Mouse (Mus musculus) CH12.LX (cell line): ENCODE results near the gene Zfp691. TPM values are rescaled to one million over a fixed set of nuclear protein-coding genes. Genes with fewer than 3 reads are reported as not detected.

ENCODE experiments used
- DNase-seq: peaks from one replicate; pipeline ENCODE4 v3.0.0-alpha.2; 2013; ENCODE audit errors: extremely low read depth
- H3K27ac ChIP-seq: 2 replicates; pipeline ENCODE4 v1.5.1; 2012; ENCODE audit warnings: low read depth, mild to moderate bottlenecking, control low read depth, moderate library complexity; ENCODE audit not compliant: insufficient read depth
- H3K27me3 ChIP-seq: replicated peaks from 2 replicates; pipeline ENCODE3; 2012; ENCODE audit warnings: inconsistent platforms
- H3K36me3 ChIP-seq, 2 experiments: replicated peaks in 1 of 2; 2 replicates each; pipeline versions ENCODE3 to v1.6.1; 2012; ENCODE audit warnings: inconsistent platforms in 1 of 2, low read length in 1 of 2, mild to moderate bottlenecking in 1 of 2, mixed read lengths in 1 of 2, moderate library complexity in 1 of 2; ENCODE audit not compliant: control insufficient read depth in 1 of 2, insufficient read depth in 1 of 2
- H3K4me1 ChIP-seq, 2 experiments: 2 replicates each; pipeline ENCODE4 v1.6.1; 2012; ENCODE audit warnings: inconsistent platforms in 1 of 2, moderate library complexity in 1 of 2; ENCODE audit not compliant: insufficient read depth in 2 of 2, control insufficient read depth in 1 of 2
- H3K4me2 ChIP-seq: 2 replicates; pipeline ENCODE4 v1.6.1; 2012; ENCODE audit warnings: low read depth, mild to moderate bottlenecking, control low read depth; ENCODE audit not compliant: poor library complexity, insufficient read depth, severe bottlenecking
- H3K4me3 ChIP-seq, 3 experiments: fragments of 150-350 bp in 1 of 3; sonication (generic) in 1 of 3; replicated peaks in 1 of 3; 2 replicates each; pipeline versions ENCODE3 to v1.5.1; 2011 to 2012; ENCODE audit warnings: low read depth in 2 of 3, low read length in 2 of 3, mild to moderate bottlenecking in 2 of 3, moderate library complexity in 2 of 3, control low read depth in 1 of 3, improper control_type of control experiment in 1 of 3, inconsistent platforms in 1 of 3, mixed read lengths in 1 of 3; ENCODE audit not compliant: poor library complexity in 1 of 3
- H3K79me2 ChIP-seq: replicated peaks from 2 replicates; pipeline ENCODE4 v1.6.1; 2012; ENCODE audit warnings: mild to moderate bottlenecking, moderate library complexity; ENCODE audit not compliant: control insufficient read depth, poor library complexity, insufficient read depth, severe bottlenecking; ENCODE audit errors: extremely low read depth
- H3K9ac ChIP-seq: 2 replicates; pipeline ENCODE4 v1.6.1; 2012; ENCODE audit warnings: low read depth, mild to moderate bottlenecking, control low read depth, moderate library complexity; ENCODE audit not compliant: insufficient read depth
- H3K9me3 ChIP-seq: replicated peaks from 2 replicates; pipeline ENCODE3; 2012; ENCODE audit warnings: low read length, inconsistent platforms, mixed read lengths
- BHLHE40 ChIP-seq: IDR thresholded peaks from 2 replicates; pipeline ENCODE4 v1.6.1; 2011; ENCODE audit warnings: mild to moderate bottlenecking, low read depth, low read length, improper control_type of control experiment
- CTCF ChIP-seq, 2 experiments: IDR thresholded peaks in 1 of 2; conservative IDR thresholded peaks in 1 of 2; 2 replicates each; pipeline ENCODE4 v1.5.1; 2011 to 2012; ENCODE audit warnings: low read depth in 2 of 2, low read length in 2 of 2, improper control_type of control experiment in 1 of 2, inconsistent platforms in 1 of 2, mild to moderate bottlenecking in 1 of 2, moderate library complexity in 1 of 2
- ETS1 ChIP-seq: conservative IDR thresholded peaks from 2 replicates; pipeline ENCODE4 v1.6.1; 2012; ENCODE audit warnings: low read depth, mild to moderate bottlenecking, inconsistent platforms, low read length, improper control_type of control experiment, moderate library complexity
- HCFC1 ChIP-seq: IDR thresholded peaks from 2 replicates; pipeline ENCODE4 v1.6.1; 2012; ENCODE audit warnings: low read depth, mild to moderate bottlenecking, inconsistent platforms, low read length, improper control_type of control experiment
- MAZ ChIP-seq: IDR thresholded peaks from 2 replicates; pipeline ENCODE4 v1.6.1; 2012; ENCODE audit warnings: low read depth, mild to moderate bottlenecking, inconsistent platforms, low read length, improper control_type of control experiment, moderate library complexity
- MYC ChIP-seq: IDR thresholded peaks from 2 replicates; pipeline ENCODE4 v1.6.1; 2011; ENCODE audit warnings: low read depth, mild to moderate bottlenecking, improper control_type of control experiment, low read length
- NELFE ChIP-seq: IDR thresholded peaks from 2 replicates; pipeline ENCODE4 v1.6.1; 2011; ENCODE audit warnings: low read depth, low read length, improper control_type of control experiment
- RAD21 ChIP-seq: IDR thresholded peaks from 2 replicates; pipeline ENCODE4 v1.6.1; 2011; ENCODE audit warnings: low read depth, mild to moderate bottlenecking, low read length, improper control_type of control experiment, moderate library complexity
- SIN3A ChIP-seq: IDR thresholded peaks from 2 replicates; pipeline ENCODE4 v1.6.1; 2012; ENCODE audit warnings: low read length, improper control_type of control experiment, inconsistent platforms
- USF1 ChIP-seq: IDR thresholded peaks from 2 replicates; pipeline ENCODE4 v1.6.1; 2014; ENCODE audit warnings: low read depth, mild to moderate bottlenecking, inconsistent platforms, low read length, improper control_type of control experiment
- ZC3H11A ChIP-seq: IDR thresholded peaks from 2 replicates; pipeline ENCODE4 v1.6.1; 2012; ENCODE audit warnings: low read depth, mild to moderate bottlenecking, inconsistent platforms, low read length, improper control_type of control experiment
- ZMIZ1 ChIP-seq: IDR thresholded peaks from 2 replicates; pipeline ENCODE4 v1.6.1; 2012; ENCODE audit warnings: low read depth, mild to moderate bottlenecking, inconsistent platforms, low read length, improper control_type of control experiment
- ZNF384 ChIP-seq: IDR thresholded peaks from 2 replicates; pipeline ENCODE4 v1.6.1; 2012; ENCODE audit warnings: low read depth, low read length, improper control_type of control experiment, inconsistent platforms
- dilution Hi-C: fragments of 300-500 bp; cut with MboI; formaldehyde crosslinking; loops from 2 replicates; pipeline ENCODE4 v1.14.3; 2020; ENCODE audit warnings: low sequenced_read_pairs; ENCODE audit not compliant: extremely low pct_unique_long_range_greater_than_20kb, extremely low pct_ligation_motif_present
- in situ Hi-C: fragments of 300-500 bp; cut with MboI; formaldehyde crosslinking; loops from 3 replicates; pipeline ENCODE4 v1.14.3; 2019; ENCODE audit warnings: low sequenced_read_pairs, low pct_ligation_motif_present, low pct_unique_long_range_greater_than_20kb, mixed read lengths
- polyA plus RNA-seq: library from polyadenylated mRNA; unstranded; fragments of >175 nt; gene quantifications from 2 replicates; pipeline ENCODE4 v1.2.1, GENCODE M21; 2012; ENCODE audit warnings: low read depth; ENCODE audit not compliant: insufficient read length
- total RNA-seq, 2 experiments: library from RNA; depleted of rRNA; stranded (reverse); fragments of 300-350 nt in 1 of 2; fragments of >200 nt in 1 of 2; gene quantifications; 2 replicates each; pipeline ENCODE4 v1.2.3; 2012 to 2014

The Zfp691 gene
- total and polyA plus RNA-seq, 3 experiments = 3.2 to 4.7 (median 4.0) TPM

- H3K27me3 ChIP-seq = peaks cover 26% of the 10 kb centered on the region
- dilution Hi-C loops (no loop called here), in situ Hi-C loops (no loop called here)
- H3K36me3 ChIP-seq = no peaks in the 10 kb centered on the region
- H3K4me1 ChIP-seq = peaks cover 7 to 23% of the 10 kb centered on the region in 2 experiments
- no peaks in the 10 kb centered on the region for H3K9me3 ChIP-seq
- TF ChIP-seq ETS1 = no peak
- peak in 1 of 2 experiments; percentile 44; a peak in 2 of 4 replicates for TF ChIP-seq CTCF (conservative IDR thresholded peaks at IDR 0.05 in 1 of 2, IDR thresholded peaks at IDR 0.05 in 1 of 2; ENCODE audit: low read depth in 2 of 2, low read length in 2 of 2)
- no peak overlapping the region for H3K4me3 ChIP-seq
- no peak for DNase-seq
- no peak overlapping the region for H3K4me2 ChIP-seq
- H3K27ac ChIP-seq = no peak overlapping the region
- no peaks in the 10 kb centered on the region for H3K79me2 ChIP-seq
- H3K9ac ChIP-seq = no peak overlapping the region
Observed at GRCm38 (mm10) chr4:119180133-119180707, 6.2 kb upstream of the Zfp691 start.

- TF ChIP-seq MYC = no peak
- no peak for TF ChIP-seq ZNF384
- dilution Hi-C loops (no loop called here), in situ Hi-C loops (loop anchor here (10.0 kb wide), 1 partner anchor 524 kb away; the partner anchor contains the start of gene Olfr62)
- H3K4me2 ChIP-seq = no peak overlapping the region
- H3K4me1 ChIP-seq = peaks cover 7 to 18% of the 10 kb centered on the region in 2 experiments
- peaks cover 18% of the 10 kb centered on the region for H3K27me3 ChIP-seq
- no peaks in the 10 kb centered on the region for H3K79me2 ChIP-seq
- no peak overlapping the region for H3K27ac ChIP-seq
- no peak overlapping the region for H3K4me3 ChIP-seq
- H3K9ac ChIP-seq = no peak overlapping the region
- no peak for DNase-seq
- no peaks in the 10 kb centered on the region for H3K9me3 ChIP-seq
- H3K36me3 ChIP-seq = no peaks in the 10 kb centered on the region
Observed at GRCm38 (mm10) chr4:119178331-119178730, 4.3 kb upstream of the Zfp691 start.

GRCm38 (mm10) chr4:119177702-119178101, 3.7 kb upstream of the Zfp691 start:
- peaks cover 7 to 24% of the 10 kb centered on the region in 2 experiments for H3K4me1 ChIP-seq
- H3K9me3 ChIP-seq = no peaks in the 10 kb centered on the region
- H3K9ac ChIP-seq = no peak overlapping the region
- H3K79me2 ChIP-seq = no peaks in the 10 kb centered on the region
- no peak for DNase-seq
- no peak overlapping the region for H3K4me2 ChIP-seq
- no peak overlapping the region for H3K4me3 ChIP-seq
- H3K27ac ChIP-seq = no peak overlapping the region
- H3K27me3 ChIP-seq = peaks cover 15% of the 10 kb centered on the region
- no peak for TF ChIP-seq MYC
- no peak for TF ChIP-seq USF1
- no peak for TF ChIP-seq ETS1
- no peak for TF ChIP-seq NELFE
- no peak for TF ChIP-seq HCFC1
- no peak for TF ChIP-seq ZMIZ1
- no peak for TF ChIP-seq BHLHE40
- TF ChIP-seq ZC3H11A = no peak
- TF ChIP-seq CTCF (conservative IDR thresholded peaks at IDR 0.05 in 1 of 2, IDR thresholded peaks at IDR 0.05 in 1 of 2; ENCODE audit: low read depth in 2 of 2, low read length in 2 of 2) = no peak
- TF ChIP-seq MAZ = no peak
- no peak for TF ChIP-seq RAD21
- TF ChIP-seq SIN3A = no peak
- dilution Hi-C loops (no loop called here), in situ Hi-C loops (loop anchor here (10.0 kb wide), 1 partner anchor 523 kb away; the partner anchor contains the start of gene Olfr62)
- H3K36me3 ChIP-seq = no peaks in the 10 kb centered on the region
